Mouse (Mus musculus) liver, adult 2 months (tissue): ENCODE results near the gene Taok1.

Experiments
- CTCF ChIP-seq: fragments of 200-500 bp; IDR thresholded peaks from 2 replicates; pipeline ENCODE4 v1.5.1; 2011; ENCODE audit warnings: low read depth, low read length, control low read depth
- POLR2A ChIP-seq: fragments of 200-500 bp; IDR thresholded peaks from 2 replicates; pipeline ENCODE4 v1.6.1; 2011; ENCODE audit warnings: low read length, control low read depth; ENCODE audit not compliant: insufficient read depth; ENCODE audit errors: extremely low read depth

- TF ChIP-seq CTCF: no peak
- TF ChIP-seq POLR2A: no peak
These were observed 100.2 kb downstream of the Taok1 start for GRCm38 (mm10) chr11:77507426-77507825.
